Mouse (Mus musculus): Measurements from ENCODE around the gene Rfx8.

Gene Rfx8

DNA sequence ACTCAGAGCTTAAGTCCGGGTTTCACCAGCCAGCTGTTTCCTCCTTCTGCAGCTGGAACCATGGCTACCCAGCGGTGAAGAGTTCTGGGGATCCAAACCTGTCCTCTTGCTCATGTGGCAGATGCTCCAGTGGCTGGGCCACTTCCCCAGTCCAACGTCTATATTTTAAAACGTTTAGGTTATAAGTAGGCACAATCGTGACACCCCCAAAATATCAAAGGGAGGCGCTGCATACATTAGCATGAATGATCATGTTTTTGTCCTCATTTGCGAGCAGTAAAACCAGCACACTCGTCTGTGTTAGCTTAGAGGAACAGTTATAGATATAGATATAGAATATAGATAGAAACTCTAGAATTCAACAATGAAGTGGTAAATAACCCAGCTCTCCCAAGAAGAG is 83.7 kb downstream of the Rfx8 start:
- no peak for DNase-seq

DNA sequence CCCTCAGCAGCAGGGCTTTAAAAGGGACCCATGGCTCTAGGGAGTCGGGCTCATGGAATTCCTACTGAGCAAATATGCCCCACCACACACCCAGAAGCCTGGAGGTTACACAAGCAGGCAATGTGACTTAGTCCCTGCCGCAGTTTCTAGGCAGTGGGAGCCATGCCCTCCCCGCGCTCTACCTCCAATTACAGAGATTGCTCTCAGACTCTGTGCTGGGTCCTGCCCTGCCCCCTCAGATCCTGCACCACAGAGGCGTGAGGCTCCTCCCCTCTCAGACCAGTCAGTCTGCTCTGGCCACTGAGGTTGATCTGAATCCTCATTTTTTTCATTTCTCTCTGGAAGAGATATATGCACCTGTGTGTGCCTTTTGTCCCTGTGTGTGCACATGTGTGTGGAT is 84.1 kb downstream of the Rfx8 start:
- DNase-seq, result no peak

DNA sequence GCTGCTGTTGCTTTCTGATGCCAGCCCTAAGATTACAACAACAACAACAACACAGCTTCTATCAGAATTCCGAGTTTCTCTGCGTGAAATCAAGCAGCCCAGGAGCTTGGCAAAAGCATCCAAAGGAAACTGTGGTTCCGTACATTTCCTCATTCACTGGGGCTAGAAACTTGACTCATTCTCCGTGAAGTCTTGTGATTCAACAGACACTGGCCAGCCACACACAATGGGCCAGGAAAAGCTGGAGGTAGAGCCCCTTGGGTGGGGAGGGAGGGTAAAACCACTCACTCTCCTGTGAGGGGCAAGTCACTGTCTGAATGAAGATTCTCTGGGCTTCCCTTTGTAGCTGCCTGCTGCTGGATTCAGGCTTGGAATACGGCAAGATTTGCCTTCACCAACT is 84.6 kb downstream of the Rfx8 start:
- no peak for DNase-seq

DNA sequence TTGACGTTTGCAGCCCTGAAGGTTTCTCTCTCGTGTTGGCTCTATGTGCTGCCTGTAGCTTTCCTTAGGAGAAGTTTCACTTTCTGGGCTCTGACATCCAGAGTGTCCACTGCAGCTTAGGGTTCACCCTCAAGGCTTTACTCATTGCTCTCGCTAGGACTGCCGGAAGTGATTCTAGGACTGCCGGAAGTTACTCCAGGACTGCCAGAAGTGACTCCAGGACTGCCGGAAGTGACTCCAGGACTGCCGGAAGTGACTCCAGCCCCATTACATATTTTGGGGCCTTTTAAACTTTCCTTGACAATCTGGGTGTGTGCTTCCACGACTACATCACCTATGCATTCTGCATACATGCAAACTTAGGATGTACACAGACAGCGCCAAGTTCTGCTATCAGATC is 92.2 kb downstream of the Rfx8 start:
- no peak for DNase-seq

DNA sequence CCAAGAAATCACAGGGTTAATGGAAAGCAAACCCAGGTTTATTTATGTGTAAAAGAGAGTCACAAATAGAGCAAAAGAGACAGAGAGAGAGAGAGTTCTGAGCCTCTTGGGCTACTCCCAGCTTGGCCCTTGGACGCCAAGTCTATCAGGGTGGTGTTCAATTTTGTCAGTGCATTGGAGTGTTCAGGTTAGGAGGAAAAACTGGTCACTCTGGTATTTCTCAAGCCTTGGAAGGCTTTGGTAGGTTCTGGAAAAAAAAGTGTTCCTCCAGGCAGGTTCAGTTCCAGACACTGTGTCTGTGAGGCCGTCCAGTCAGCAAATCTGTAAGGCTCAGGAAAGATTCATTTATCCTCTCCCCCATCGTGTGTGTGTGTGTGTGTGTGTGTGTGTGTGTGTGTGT is 95.3 kb downstream of the Rfx8 start:
- no peak for DNase-seq

DNA sequence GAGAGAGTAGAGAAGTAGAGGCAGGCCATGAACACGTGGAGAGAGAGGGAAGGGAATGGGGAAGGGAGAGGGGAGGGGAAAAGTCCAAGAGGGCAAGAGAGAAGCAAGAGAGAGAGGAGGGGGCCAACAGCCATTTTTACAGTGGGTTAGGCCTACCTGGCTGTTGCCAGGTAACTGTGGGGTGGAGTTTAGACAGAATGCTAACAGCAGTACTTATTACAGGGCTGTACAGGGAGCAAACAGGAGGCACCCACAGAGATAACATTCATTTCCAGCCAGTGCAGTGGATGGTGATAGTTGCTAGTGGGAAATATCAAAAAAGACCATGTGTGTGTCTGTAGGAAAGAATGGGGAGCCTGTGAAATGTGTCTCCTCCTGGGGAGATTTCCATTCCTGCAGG is 97.1 kb downstream of the Rfx8 start:
- DNase-seq, result no peak

DNA sequence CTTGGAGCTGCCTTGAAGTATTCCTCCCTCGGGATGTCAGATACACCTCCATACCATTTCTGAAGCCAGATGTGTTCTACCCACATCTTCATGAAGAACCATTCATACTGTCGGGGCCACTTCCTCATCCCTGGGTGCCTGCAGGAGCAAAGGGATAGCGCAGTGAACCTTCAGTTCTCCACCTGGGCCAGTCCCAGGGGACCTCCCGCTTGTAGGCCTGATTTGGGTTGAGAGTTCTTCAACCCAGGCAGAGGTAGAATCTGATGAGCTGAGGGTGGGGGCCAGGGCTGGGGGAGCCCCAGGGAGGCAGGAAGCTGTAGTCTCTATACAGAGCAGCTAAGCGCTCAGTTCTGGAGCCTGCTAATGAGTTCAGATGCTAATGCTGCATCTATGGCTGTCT is 97.7 kb downstream of the Rfx8 start:
- DNase-seq, result no peak

DNA sequence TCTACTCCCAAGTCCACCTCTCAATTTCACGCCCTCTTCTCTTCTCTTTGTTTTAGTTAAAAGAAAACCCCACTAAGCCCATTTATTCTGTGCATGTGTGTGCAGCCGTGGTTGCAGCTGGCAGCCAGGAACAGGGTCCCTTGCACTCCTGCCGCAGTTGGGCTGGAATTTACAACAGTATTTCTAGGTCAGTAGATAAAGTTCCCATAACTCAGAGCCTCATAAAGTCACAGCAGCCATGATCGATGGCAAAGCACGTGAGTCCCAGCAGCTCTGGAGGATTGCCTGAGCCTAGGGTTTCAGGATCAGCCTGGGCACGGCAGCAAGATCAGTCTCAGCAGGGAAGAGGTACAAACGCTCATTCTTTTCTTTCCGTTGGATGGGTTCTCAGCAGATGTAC is 102.3 kb downstream of the Rfx8 start:
- no peak for DNase-seq

DNA sequence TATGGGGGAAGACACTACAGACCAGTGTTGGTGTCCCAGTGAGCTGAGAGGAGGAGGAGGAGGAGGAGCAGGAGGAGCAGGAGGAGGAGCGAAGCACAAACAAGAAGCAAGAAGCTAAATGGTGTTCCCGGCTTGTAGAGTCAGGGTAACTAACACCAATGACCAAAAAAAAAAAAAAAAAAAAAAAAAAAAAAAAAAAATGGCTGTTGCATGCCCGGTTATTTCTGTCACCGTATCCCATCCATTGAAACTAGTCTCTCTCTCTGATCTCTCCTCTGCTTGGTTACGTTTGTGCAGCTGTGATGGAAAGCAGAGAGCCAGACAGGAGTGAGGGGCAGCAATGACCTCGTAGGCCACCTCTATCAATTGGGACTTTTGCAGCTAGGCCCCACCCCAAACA is 105.3 kb downstream of the Rfx8 start:
- no peak for DNase-seq

Data from kidney, adult 9 months (tissue).